Mouse (Mus musculus) stomach, embryonic 14.5 days (tissue): ENCODE results near the gene Fam3c. TPM values are rescaled to one million over a fixed set of nuclear protein-coding genes. Genes with fewer than 3 reads are reported as not detected.
A peak's percentile ranks its signal among the peaks of the same experiment; 100 is the strongest.

Experiments used
- ATAC-seq: fragments of 200-750 bp; cut with Nextera tagmentation; 2 replicates; pipeline ENCODE4 v1.8.0; 2017; ENCODE audit warnings: low read depth, moderate TSS enrichment; ENCODE audit not compliant: insufficient number of reproducible peaks, insufficient read depth, low FRiP score
- H3K27ac ChIP-seq: fragments of 300-500 bp; sonication (generic); 2 replicates; pipeline ENCODE4 v1.5.1; 2014; ENCODE audit warnings: mild to moderate bottlenecking, low read length, moderate library complexity, mixed read lengths
- H3K27me3 ChIP-seq: fragments of 300-500 bp; sonication (generic); 2 replicates; pipeline ENCODE4 v1.6.1; 2014; ENCODE audit warnings: low read length, control low read depth, mixed read lengths; ENCODE audit not compliant: control insufficient read depth, insufficient read depth
- H3K36me3 ChIP-seq: fragments of 300-500 bp; sonication (generic); 2 replicates; pipeline ENCODE4 v1.6.1; 2014; ENCODE audit warnings: mild to moderate bottlenecking, control low read depth, low read length, moderate library complexity, mixed read lengths; ENCODE audit not compliant: control insufficient read depth, insufficient read depth
- H3K4me1 ChIP-seq: fragments of 300-500 bp; sonication (generic); 2 replicates; pipeline ENCODE4 v1.6.1; 2014; ENCODE audit warnings: low read length, control low read depth, mixed read lengths; ENCODE audit not compliant: control insufficient read depth, insufficient read depth
- H3K4me2 ChIP-seq: fragments of 300-500 bp; sonication (generic); replicated peaks from 2 replicates; pipeline ENCODE4 v1.6.1; 2014; ENCODE audit warnings: low read depth, low read length, control low read depth
- H3K4me3 ChIP-seq: fragments of 300-500 bp; sonication (generic); 2 replicates; pipeline ENCODE4 v1.5.1; 2014; ENCODE audit warnings: low read depth, low read length, control low read depth
- H3K9ac ChIP-seq: fragments of 300-500 bp; sonication (generic); replicated peaks from 2 replicates; pipeline ENCODE4 v1.6.1; 2014; ENCODE audit warnings: low read depth, mild to moderate bottlenecking, control low read depth, low read length, moderate library complexity, mixed read lengths
- H3K9me3 ChIP-seq: fragments of 300-500 bp; sonication (generic); 2 replicates; pipeline ENCODE4 v1.6.1; 2016; ENCODE audit warnings: low read depth, low read length, control low read depth; ENCODE audit not compliant: control insufficient read depth
- WGBS: fragments of 180-500 bp; shearing (Covaris S2); extraction: QIAGEN DNeasy Blood & Tissue Kit; methylation state at CpG from one replicate; pipeline ENCODE4 v1.1.7; 2014; 5-methylcytosine and 5-hydroxymethylcytosine counted together
- polyA plus RNA-seq: library from polyadenylated mRNA; unstranded; fragments of >200 nt; fragmentation: Nextera tagmentation; extraction: Ambion mirVana; gene quantifications from 2 replicates; pipeline ENCODE4 v1.2.1, GENCODE M21; 2014

Gene Fam3c
- polyA plus RNA-seq, 1 experiment from 2014 or later: 81.6 TPM

DNA sequence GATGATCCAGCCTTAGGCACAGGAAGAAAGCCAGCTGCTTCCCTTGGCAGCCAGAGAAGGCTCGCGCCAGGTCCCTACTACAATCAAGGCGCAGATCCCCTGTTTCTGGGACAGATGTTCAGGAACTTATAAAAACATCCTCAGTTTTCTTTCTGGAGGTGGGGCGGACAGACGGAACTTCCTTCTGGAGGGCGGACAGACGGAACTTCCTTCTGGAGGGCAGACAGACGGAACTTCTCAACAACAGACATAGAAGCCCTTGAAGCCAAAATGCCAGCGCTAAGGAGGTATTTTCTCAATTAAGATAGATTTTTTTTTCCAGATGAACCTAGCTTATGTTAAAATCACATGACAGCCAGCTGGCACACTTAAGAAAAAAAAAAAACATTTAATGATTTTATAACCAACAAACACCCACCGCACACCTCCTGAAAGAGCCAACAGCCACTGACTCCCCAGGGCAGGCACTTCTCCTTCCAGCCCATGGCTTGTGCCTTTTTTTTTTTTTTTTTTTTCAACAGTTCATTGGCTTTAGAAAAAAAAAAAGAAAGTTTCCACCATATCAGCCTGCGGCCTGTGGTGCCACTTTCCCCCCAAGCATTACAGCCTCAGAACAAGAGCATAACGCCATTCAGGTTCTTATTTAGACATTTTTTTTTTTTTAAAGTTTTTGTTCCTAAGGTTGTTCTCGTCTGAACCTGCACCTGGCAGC, 34.8 kb upstream of the Fam3c start:
- 74% methylated on average over 13 of the region's 13 CpGs for WGBS
- no peak overlapping the region for H3K9ac ChIP-seq
- H3K4me2 ChIP-seq: no peak overlapping the region
- no peaks in the 10 kb centered on the region for H3K4me1 ChIP-seq
- H3K9me3 ChIP-seq: no peaks in the 10 kb centered on the region
- no peak overlapping the region for H3K27ac ChIP-seq
- no peak for ATAC-seq
- no peak overlapping the region for H3K4me3 ChIP-seq
- no peaks in the 10 kb centered on the region for H3K36me3 ChIP-seq
- no peaks in the 10 kb centered on the region for H3K27me3 ChIP-seq

DNA sequence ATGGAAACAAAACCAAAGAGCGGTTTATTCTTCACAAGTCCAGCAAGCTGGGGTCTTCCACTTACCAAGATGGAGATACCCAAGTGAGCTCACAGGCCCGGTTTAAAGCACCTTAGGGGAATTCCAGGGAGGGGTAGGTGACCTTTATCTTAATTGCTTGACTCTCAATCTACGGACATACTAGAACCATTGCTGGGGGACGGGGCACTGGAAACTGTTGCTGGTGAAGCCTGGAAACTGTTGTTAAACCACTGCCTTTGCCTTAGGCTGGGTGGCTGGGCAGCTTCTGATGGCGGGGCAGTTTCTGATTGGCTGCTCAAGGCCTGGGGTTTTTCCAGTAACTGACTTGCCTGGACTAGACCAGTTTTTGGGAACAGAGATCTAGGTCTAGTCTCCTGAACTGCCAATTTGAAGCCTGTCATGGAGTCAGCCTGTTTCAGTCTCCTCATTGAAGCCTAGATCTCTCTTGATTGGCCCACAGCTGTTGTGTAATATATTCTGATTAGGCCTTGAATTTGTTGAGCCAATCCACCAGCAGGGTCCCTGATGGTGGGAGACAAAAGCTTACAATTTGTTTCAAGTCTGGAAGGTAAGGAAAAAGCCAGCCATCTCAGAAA, 29.3 kb upstream of the Fam3c start:
- Histone ChIP-seq H3K36me3 (no peaks in the 10 kb centered on the region), H3K4me3 (no peak overlapping the region)
- WGBS: 89% methylated on average over 5 of the region's 5 CpGs

DNA sequence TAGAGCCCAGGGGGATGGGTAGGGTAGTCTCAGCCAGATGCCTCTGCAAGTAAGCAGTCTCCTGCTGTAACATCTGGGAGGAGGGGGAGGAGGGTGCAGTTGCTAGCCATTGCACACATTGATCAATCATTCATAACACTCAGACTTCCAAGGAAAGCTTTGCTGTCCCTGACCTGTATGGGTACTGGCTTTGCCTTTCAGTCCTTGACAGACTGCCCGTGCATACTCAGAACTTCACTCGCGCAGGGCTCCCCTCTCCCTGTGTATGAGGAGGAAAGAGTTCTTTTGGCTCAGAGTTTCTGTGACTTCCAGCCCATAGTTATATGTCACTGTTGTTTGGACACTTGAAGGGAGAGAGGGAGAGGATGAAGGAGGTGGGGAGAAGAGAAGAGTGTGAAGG, 24.2 kb upstream of the Fam3c start:
- Histone ChIP-seq H3K4me1 (no peaks in the 10 kb centered on the region), H3K27me3 (no peaks in the 10 kb centered on the region), H3K36me3 (no peaks in the 10 kb centered on the region), H3K4me2 (no peak overlapping the region), H3K9me3 (no peaks in the 10 kb centered on the region), H3K4me3 (no peak overlapping the region), H3K9ac (no peak overlapping the region), H3K27ac (no peak overlapping the region)
- 87% methylated on average over 3 of the region's 3 CpGs for WGBS
- ATAC-seq: no peak

More for the DNA sequence above, 29.3 kb upstream of the Fam3c start:
- Histone ChIP-seq H3K27ac (no peak overlapping the region), H3K4me2 (no peak overlapping the region), H3K9ac (no peak overlapping the region), H3K4me1 (no peaks in the 10 kb centered on the region), H3K27me3 (no peaks in the 10 kb centered on the region), H3K9me3 (no peaks in the 10 kb centered on the region)
- no peak for ATAC-seq

DNA sequence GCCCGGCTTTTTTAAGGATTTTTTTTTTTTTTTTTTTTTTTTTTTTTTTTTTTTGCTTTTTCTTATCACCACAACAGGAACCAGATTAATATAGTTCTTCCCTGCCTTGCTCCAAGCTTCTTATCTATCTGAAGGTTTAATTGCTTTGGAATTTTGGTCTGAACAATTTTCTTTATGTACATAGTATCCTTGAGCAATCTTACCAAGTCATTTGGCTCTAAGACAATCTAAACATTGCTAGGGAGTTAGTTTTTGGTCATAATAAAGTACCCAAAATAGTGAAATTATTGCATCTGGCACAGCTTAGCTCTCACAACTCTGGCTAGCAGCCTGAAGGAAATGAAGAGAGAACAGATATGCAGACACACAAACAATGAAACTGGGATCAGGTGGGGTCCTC, 23.8 kb upstream of the Fam3c start:
- no peaks in the 10 kb centered on the region for H3K36me3 ChIP-seq
- no peak overlapping the region for H3K4me2 ChIP-seq
- WGBS: 100% methylated on average over 1 of the region's 1 CpGs
- H3K27me3 ChIP-seq: no peaks in the 10 kb centered on the region
- no peak overlapping the region for H3K4me3 ChIP-seq
- H3K4me1 ChIP-seq: no peaks in the 10 kb centered on the region
- H3K9me3 ChIP-seq: no peaks in the 10 kb centered on the region
- no peak overlapping the region for H3K9ac ChIP-seq
- no peak for ATAC-seq
- H3K27ac ChIP-seq: no peak overlapping the region

DNA sequence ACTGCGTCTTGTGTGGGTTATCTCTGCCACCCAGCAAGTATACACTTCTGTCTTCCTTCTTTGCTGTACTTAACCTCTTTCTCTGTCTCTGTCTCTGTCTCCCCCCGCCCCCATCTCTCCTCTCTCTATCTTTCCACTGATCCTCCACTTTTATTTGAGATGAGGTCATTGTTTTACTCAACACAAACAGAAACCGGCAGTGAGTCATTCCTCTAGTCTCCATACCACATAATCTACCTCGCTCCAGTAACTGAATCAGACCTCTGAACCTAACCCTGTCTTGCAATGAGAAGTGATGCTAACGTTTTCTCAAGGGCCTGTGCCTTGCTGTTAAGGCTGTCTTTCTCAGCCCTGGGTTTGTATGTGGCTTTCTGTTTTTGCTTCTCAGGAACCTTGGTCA, 22.4 kb upstream of the Fam3c start:
- H3K9me3 ChIP-seq: no peaks in the 10 kb centered on the region
- ATAC-seq: no peak
- H3K9ac ChIP-seq: no peak overlapping the region
- H3K27ac ChIP-seq: no peak overlapping the region; the same call in 1 of the 2 replicates
- no peak overlapping the region for H3K4me2 ChIP-seq
- H3K27me3 ChIP-seq: no peaks in the 10 kb centered on the region
- H3K36me3 ChIP-seq: no peaks in the 10 kb centered on the region
- WGBS: 42% methylated on average over 5 of the region's 5 CpGs
- H3K4me3 ChIP-seq: no peak overlapping the region
- H3K4me1 ChIP-seq: no peaks in the 10 kb centered on the region

DNA sequence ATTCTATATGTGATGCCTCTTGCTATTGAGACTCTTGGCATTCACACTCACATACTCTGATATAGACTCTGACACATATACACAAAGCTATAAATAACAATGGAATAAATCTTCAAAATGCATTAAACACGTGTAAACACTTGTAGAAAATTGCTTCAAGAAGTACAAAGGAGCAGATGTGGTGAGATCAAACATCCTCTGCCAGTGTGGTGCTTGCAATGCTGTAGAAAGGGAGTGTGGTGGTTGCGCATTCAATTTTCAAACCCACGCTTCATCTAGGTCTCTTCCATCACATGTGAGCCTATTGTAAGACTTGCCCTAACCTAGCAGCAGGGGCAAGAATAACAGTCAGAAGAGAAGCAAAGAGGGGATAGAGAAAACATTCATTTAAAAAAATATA, 18.7 kb upstream of the Fam3c start:
- no peak overlapping the region for H3K9ac ChIP-seq
- H3K4me2 ChIP-seq: no peak overlapping the region
- H3K36me3 ChIP-seq: no peaks in the 10 kb centered on the region
- H3K27me3 ChIP-seq: no peaks in the 10 kb centered on the region
- no peaks in the 10 kb centered on the region for H3K9me3 ChIP-seq
- no peak overlapping the region for H3K27ac ChIP-seq
- no peak overlapping the region for H3K4me3 ChIP-seq
- ATAC-seq: no peak
- 84% methylated on average over 3 of the region's 3 CpGs for WGBS
- no peaks in the 10 kb centered on the region for H3K4me1 ChIP-seq

DNA sequence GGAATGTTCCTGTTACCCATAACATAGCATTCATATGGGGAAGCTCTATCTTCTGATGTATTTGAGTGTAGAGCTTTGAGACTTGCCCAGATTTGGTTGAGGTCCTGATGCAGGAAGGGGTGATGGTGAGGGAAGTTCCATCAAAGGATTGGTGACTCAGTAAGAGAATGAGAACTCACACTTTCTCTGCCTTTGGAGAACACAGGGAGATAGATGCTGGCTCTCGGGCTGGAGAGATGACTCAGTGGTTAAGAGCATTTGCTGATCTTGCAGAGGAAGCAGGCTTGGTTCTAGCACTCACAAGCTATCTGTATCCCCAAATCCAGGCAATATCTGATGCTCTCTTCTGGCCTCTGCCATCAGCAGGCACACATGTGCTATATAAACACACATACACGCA, 17.4 kb upstream of the Fam3c start:
- Histone ChIP-seq H3K4me3 (no peak overlapping the region), H3K9ac (no peak overlapping the region), H3K27ac (no peak overlapping the region), H3K9me3 (no peaks in the 10 kb centered on the region), H3K4me1 (no peaks in the 10 kb centered on the region), H3K4me2 (no peak overlapping the region), H3K36me3 (no peaks in the 10 kb centered on the region), H3K27me3 (no peaks in the 10 kb centered on the region)
- WGBS: 85% methylated on average over 2 of the region's 2 CpGs
- ATAC-seq: no peak

DNA sequence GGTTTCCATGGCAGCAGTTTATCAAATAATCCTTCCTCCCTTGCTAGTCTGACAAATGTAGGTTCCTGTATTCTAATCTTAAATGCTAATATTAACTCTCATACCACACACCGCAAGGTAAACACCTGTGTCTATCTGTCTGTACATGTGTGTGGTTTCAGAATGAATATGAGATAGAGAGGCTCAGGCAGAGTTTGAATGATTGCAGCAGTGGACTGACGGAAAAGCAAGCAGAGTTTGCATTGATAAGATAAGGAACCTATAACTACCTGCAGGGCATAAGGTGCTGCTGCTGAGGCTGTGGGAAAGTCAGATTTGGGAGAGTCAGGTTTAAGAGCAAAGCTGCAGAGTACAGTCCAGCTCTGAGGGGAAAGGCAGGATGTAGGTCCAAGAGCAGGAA, 10.9 kb upstream of the Fam3c start:
- H3K27ac ChIP-seq: peak overlapping the region; percentile 36

DNA sequence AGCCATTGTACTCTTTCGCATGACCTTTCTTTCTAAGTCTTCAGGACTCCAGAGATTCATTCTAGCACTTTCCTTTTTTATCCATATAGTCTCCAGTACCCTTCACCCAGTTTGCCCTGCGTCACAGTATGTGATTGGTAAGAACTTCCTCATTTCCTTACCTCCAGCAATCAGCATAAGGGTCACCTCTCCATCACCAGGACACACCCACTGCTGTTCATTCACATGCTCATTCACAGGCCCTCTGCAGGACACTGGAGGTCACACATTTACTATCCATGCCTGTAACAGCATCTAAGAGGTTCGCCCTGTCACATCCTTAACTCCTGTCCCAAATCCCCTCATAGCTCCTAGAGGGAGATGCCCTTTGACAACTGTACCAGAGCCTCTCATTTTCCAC, 7.5 kb upstream of the Fam3c start:
- WGBS: 76% methylated on average over 3 of the region's 3 CpGs
- no peak overlapping the region for H3K9ac ChIP-seq
- ATAC-seq: no peak
- no peaks in the 10 kb centered on the region for H3K9me3 ChIP-seq
- no peak overlapping the region for H3K4me3 ChIP-seq
- H3K36me3 ChIP-seq: no peaks in the 10 kb centered on the region
- H3K27me3 ChIP-seq: no peaks in the 10 kb centered on the region
- H3K4me1 ChIP-seq: no peaks in the 10 kb centered on the region
- no peak overlapping the region for H3K27ac ChIP-seq
- H3K4me2 ChIP-seq: no peak overlapping the region

More for the DNA sequence above, 10.9 kb upstream of the Fam3c start:
- Histone ChIP-seq H3K36me3 (no peaks in the 10 kb centered on the region), H3K9ac (no peak overlapping the region), H3K4me1 (no peaks in the 10 kb centered on the region), H3K4me3 (no peak overlapping the region), H3K4me2 (no peak overlapping the region), H3K9me3 (no peaks in the 10 kb centered on the region), H3K27me3 (no peaks in the 10 kb centered on the region)
- 55% methylated on average over 2 of the region's 2 CpGs for WGBS
- peak; percentile 94 for ATAC-seq
